Mouse (Mus musculus) stomach, embryonic 16.5 days (tissue): ENCODE data around the gene Hoxd3. TPM values are rescaled to one million over a fixed set of nuclear protein-coding genes. Genes with fewer than 3 reads are reported as not detected.

Source experiments
- ATAC-seq: fragments of 200-750 bp; cut with Nextera tagmentation; 2 replicates; pipeline ENCODE4 v1.8.0; 2017; ENCODE audit warnings: moderate number of reproducible peaks, moderate TSS enrichment; ENCODE audit not compliant: insufficient read depth, low FRiP score
- H3K27ac ChIP-seq: fragments of 300-500 bp; sonication (generic); 2 replicates; pipeline ENCODE4 v1.5.1; 2014; ENCODE audit warnings: low read length
- H3K27me3 ChIP-seq: fragments of 300-500 bp; sonication (generic); 2 replicates; pipeline ENCODE4 v1.6.1; 2014; ENCODE audit warnings: low read length, control low read depth, mixed read lengths; ENCODE audit not compliant: control insufficient read depth, insufficient read depth
- H3K36me3 ChIP-seq: fragments of 300-500 bp; sonication (generic); 2 replicates; pipeline ENCODE4 v1.6.1; 2014; ENCODE audit warnings: low read length; ENCODE audit not compliant: control insufficient read depth, insufficient read depth
- H3K4me1 ChIP-seq: fragments of 300-500 bp; sonication (generic); 2 replicates; pipeline ENCODE4 v1.6.1; 2014; ENCODE audit warnings: low read length, control low read depth, mixed read lengths; ENCODE audit not compliant: control insufficient read depth, insufficient read depth
- H3K4me2 ChIP-seq: fragments of 300-500 bp; sonication (generic); 2 replicates; pipeline ENCODE4 v1.6.1; 2014; ENCODE audit warnings: low read depth, low read length, mixed read lengths
- H3K4me3 ChIP-seq: fragments of 300-500 bp; sonication (generic); replicated peaks from 2 replicates; pipeline ENCODE4 v1.5.1; 2014; ENCODE audit warnings: mild to moderate bottlenecking, low read length
- H3K9ac ChIP-seq: fragments of 300-500 bp; sonication (generic); 2 replicates; pipeline ENCODE4 v1.6.1; 2014; ENCODE audit warnings: low read length
- H3K9me3 ChIP-seq: fragments of 300-500 bp; sonication (generic); replicated peaks from 2 replicates; pipeline ENCODE4 v1.6.1; 2016; ENCODE audit warnings: low read length, control low read depth; ENCODE audit not compliant: control insufficient read depth
- WGBS: fragments of 180-500 bp; shearing (Covaris S2); extraction: QIAGEN DNeasy Blood & Tissue Kit; methylation state at CpG from one replicate; pipeline ENCODE4 v1.1.7; 2014; 5-methylcytosine and 5-hydroxymethylcytosine counted together
- polyA plus RNA-seq: library from polyadenylated mRNA; unstranded; fragments of >200 nt; fragmentation: Nextera tagmentation; extraction: Ambion mirVana; gene quantifications from 2 replicates; pipeline ENCODE4 v1.2.1, GENCODE M21; 2015

The Hoxd3 gene
- polyA plus RNA-seq, 1 experiment from 2014 or later, result 9.2 TPM

- Histone ChIP-seq H3K9me3 (no peaks in the 10 kb centered on the region), H3K4me1 (peaks cover 10% of the 10 kb centered on the region), H3K27me3 (peaks cover 98% of the 10 kb centered on the region), H3K9ac (no peak within 1 kb of the TSS), H3K36me3 (no peaks in the 10 kb centered on the region), H3K27ac (no peak within 1 kb of the TSS), H3K4me2 (no peak within 1 kb of the TSS), H3K4me3 (no peak within 1 kb of the TSS)
- 3% methylated on average over 15 of the region's 15 CpGs for WGBS
- ATAC-seq, result no peak
Measured at GRCm38 (mm10) chr2:74678891-74679595, 32.7 kb upstream of the Hoxd3 start, which contains the start of gene Hoxd11. Gene Hoxd11, plus strand, starts transcription at chr2:74679557.

DNA sequence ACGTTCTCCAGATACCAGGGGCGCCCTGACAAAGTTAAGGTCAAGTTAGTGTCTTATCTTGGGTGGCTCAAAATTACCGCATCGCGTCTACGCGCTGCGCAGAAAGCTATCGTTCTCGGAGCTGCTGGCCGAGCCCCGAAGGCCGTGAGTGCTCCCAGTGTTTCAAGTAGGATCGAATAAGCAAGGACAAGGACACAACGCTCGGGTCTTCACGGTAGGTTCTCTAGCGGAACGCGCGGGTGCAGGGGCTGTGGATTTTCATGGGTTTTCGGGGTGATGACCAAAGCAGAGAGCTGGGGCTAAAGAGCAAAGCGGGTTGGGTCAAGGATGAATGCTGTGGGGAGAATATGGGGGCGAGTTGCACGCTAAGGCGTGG, 32.1 kb upstream of the Hoxd3 start:
- peaks cover 10% of the 10 kb centered on the region for H3K4me1 ChIP-seq
- no peaks in the 10 kb centered on the region for H3K9me3 ChIP-seq
- no peaks in the 10 kb centered on the region for H3K36me3 ChIP-seq
- 2% methylated on average over 26 of the region's 26 CpGs for WGBS
- H3K27ac ChIP-seq, result no peak overlapping the region
- no peak overlapping the region for H3K4me3 ChIP-seq
- H3K9ac ChIP-seq, result no peak overlapping the region
- peaks cover 98% of the 10 kb centered on the region for H3K27me3 ChIP-seq
- no peak overlapping the region for H3K4me2 ChIP-seq
- no peak for ATAC-seq

GRCm38 (mm10) chr2:74679980-74680379, 31.7 kb upstream of the Hoxd3 start:
- H3K4me2 ChIP-seq, result no peak overlapping the region
- H3K27ac ChIP-seq, result no peak overlapping the region
- no peaks in the 10 kb centered on the region for H3K9me3 ChIP-seq
- WGBS, result 2% methylated on average over 23 of the region's 23 CpGs
- peaks cover 98% of the 10 kb centered on the region for H3K27me3 ChIP-seq
- H3K36me3 ChIP-seq, result no peaks in the 10 kb centered on the region
- H3K9ac ChIP-seq, result no peak overlapping the region
- H3K4me3 ChIP-seq, result no peak overlapping the region
- peaks cover 10% of the 10 kb centered on the region for H3K4me1 ChIP-seq
- no peak for ATAC-seq

DNA sequence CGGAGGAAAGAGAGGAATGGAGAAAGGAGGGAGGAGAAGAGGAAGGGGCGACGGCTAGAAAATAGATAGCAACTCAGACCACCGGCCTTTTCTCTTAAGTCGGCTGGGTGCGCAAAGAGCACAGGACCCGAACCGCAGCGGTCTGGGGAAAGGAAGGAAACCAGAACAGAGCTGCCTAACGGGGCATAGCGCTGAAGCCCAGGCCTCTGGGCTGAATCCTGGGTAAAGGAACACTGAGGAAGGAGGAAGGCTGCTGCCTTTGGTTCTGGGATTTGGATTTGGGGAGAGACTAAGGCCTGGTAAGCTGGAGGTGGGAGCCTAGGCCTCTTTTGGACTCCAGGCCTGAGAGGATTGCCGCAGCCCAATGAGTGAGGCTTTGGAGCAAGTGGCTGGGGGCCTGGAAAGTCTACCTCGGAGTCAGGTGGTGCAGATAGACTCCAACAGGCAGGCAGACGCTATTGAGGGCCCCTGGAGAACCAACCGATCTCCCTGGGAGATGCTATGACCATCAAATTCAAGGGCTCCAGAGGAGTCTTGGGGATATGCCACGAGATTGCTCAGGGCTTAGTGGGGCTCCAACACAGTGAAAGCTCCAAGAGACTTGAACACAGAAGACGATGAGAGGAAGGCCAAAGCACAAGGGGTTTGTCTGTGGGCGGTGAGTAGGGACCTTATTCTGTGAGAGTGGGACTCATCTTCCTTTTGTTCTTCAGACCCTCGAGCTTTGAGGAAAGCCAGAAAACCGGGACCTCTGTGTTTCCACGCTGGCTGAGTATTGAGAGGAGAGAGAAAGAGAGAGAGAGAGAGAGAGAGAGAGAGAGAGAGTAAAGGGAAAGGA, 30.9 kb upstream of the Hoxd3 start:
- Histone ChIP-seq H3K9ac (no peak overlapping the region), H3K4me2 (no peak overlapping the region), H3K4me3 (no peak overlapping the region), H3K9me3 (no peaks in the 10 kb centered on the region), H3K27ac (no peak overlapping the region), H3K4me1 (peaks cover 10% of the 10 kb centered on the region), H3K27me3 (peaks cover 96% of the 10 kb centered on the region), H3K36me3 (no peaks in the 10 kb centered on the region)
- WGBS, result 4% methylated on average over 21 of the region's 21 CpGs
- no peak for ATAC-seq

GRCm38 (mm10) chr2:74681594-74682531, 29.9 kb upstream of the Hoxd3 start:
- H3K9me3 ChIP-seq, result no peaks in the 10 kb centered on the region
- H3K36me3 ChIP-seq, result no peaks in the 10 kb centered on the region
- no peak overlapping the region for H3K9ac ChIP-seq
- 1% methylated on average over 78 of the region's 78 CpGs for WGBS
- peaks cover 10% of the 10 kb centered on the region for H3K4me1 ChIP-seq
- H3K4me3 ChIP-seq, result peak overlapping the region; percentile 21
- peak; percentile 57; the same call in 1 of the 2 replicates for ATAC-seq
- H3K4me2 ChIP-seq, result peak overlapping the region; percentile 25
- H3K27me3 ChIP-seq, result peaks cover 92% of the 10 kb centered on the region
- no peak overlapping the region for H3K27ac ChIP-seq

DNA sequence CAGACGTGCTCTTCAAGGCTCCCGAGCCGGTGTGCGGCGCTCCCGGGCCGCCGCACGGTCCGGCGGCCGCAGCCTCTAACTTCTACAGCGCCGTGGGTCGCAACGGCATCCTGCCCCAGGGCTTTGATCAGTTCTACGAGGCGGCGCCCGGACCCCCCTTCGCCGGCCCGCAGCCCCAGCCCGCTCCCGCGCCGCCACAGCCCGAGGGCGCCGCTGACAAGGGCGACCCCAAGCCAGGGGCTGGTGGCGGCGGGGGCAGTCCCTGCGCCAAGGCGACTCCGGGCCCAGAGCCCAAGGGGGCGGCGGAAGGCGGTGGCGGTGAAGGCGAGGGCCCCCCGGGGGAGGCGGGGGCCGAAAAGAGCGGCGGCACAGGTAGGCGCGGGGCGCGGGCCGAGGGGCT, 28.9 kb upstream of the Hoxd3 start:
- 2% methylated on average over 35 of the region's 51 CpGs for WGBS
- no peak overlapping the region for H3K9ac ChIP-seq
- peak overlapping the region; percentile 25; the same call in 1 of the 2 replicates for H3K4me2 ChIP-seq
- peaks cover 10% of the 10 kb centered on the region for H3K4me1 ChIP-seq
- peaks cover 93% of the 10 kb centered on the region for H3K27me3 ChIP-seq
- H3K4me3 ChIP-seq, result peak overlapping the region; percentile 21
- no peak for ATAC-seq
- H3K27ac ChIP-seq, result no peak overlapping the region
- H3K36me3 ChIP-seq, result no peaks in the 10 kb centered on the region
- H3K9me3 ChIP-seq, result no peaks in the 10 kb centered on the region

- Histone ChIP-seq H3K9ac (no peak overlapping the region), H3K4me3 (no peak overlapping the region), H3K27ac (no peak overlapping the region), H3K9me3 (no peaks in the 10 kb centered on the region), H3K4me1 (peaks cover 10% of the 10 kb centered on the region), H3K4me2 (no peak overlapping the region), H3K27me3 (peaks cover 93% of the 10 kb centered on the region), H3K36me3 (no peaks in the 10 kb centered on the region)
- no peak for ATAC-seq
- WGBS, result 1% methylated on average over 18 of the region's 18 CpGs
Measured at GRCm38 (mm10) chr2:74683471-74683951, 28.2 kb upstream of the Hoxd3 start.

GRCm38 (mm10) chr2:74684106-74684505, 27.6 kb upstream of the Hoxd3 start:
- no peak overlapping the region for H3K9ac ChIP-seq

More at GRCm38 (mm10) chr2:74684106-74684505, 27.6 kb upstream of the Hoxd3 start:
- Histone ChIP-seq H3K4me3 (no peak overlapping the region), H3K9me3 (no peaks in the 10 kb centered on the region), H3K4me1 (peaks cover 10% of the 10 kb centered on the region), H3K27ac (no peak overlapping the region), H3K27me3 (peaks cover 92% of the 10 kb centered on the region), H3K4me2 (no peak overlapping the region), H3K36me3 (no peaks in the 10 kb centered on the region)
- 3% methylated on average over 12 of the region's 12 CpGs for WGBS
- no peak for ATAC-seq
